In genomic region chr5:108359491-108359890, GRCm38 (mm10) we compare ENCODE assay signal across 33 mouse cellular contexts. TPM values are rescaled to one million over a fixed set of nuclear protein-coding genes. Genes with fewer than 3 reads are reported as not detected.
DNase-seq lines count a peak whose midpoint lies in the region; TF ChIP-seq lines count a peak whose summit lies in the region.
"Had no signal": no experiment of that assay in that cellular context is flagged by ENCODE, and none has a peak within 500 bp of the region (broad histone marks: within the 10 kb centered on the region; RNA-seq: fewer than 3 reads in every experiment).

No protein-coding gene starts in this region.

- peaks cover 5% of the 10 kb centered on the region; the same call in 1 of the 2 replicates for H3K4me1 ChIP-seq in olfactory bulb, adult 2 months (ENCODE audit: control insufficient read depth, insufficient read depth, low read length)
- H3K4me1 ChIP-seq: embryonic facial prominence, embryonic 13.5 days; forebrain, embryonic 13.5 days; heart, embryonic 15.5 days; hindbrain, embryonic 15.5 days; intestine, embryonic 15.5 days; liver, embryonic 13.5 days had no signal

- TF ChIP-seq POLR2A in olfactory bulb, adult 2 months (IDR thresholded peaks at IDR 0.05; ENCODE audit: insufficient read depth, low read depth, low read length): no peak

- DNase-seq in left cerebral cortex, adult 11 months (ENCODE audit: low spot score): peak; percentile 41
- no peak for DNase-seq in left cerebral cortex, postnatal 10 days (ENCODE audit: extremely low spot score in 1 of 2, low spot score in 2 of 2)
- peak; percentile 56 to 63 for DNase-seq in left cerebral cortex, adult 2 months (ENCODE audit: extremely low spot score in 1 of 2, low spot score in 2 of 2)
- DNase-seq in adrenal gland, postnatal 36 days: no peak
- no peak for DNase-seq in gastrocnemius, postnatal 10 days
- DNase-seq in lung, postnatal 36 days: no peak
- DNase-seq: adrenal gland, adult 2 months; B cell, adult 2 months; cerebellum, adult 2 months; cerebellum, postnatal 25 days; embryo, embryonic 11 days; kidney, adult 9 months; kidney, postnatal 14 days; layer of hippocampus, postnatal 36 days; liver, embryonic 13.5 days; lung, adult 2 months; midbrain, embryonic 14.5 days; retina, postnatal 1 day; thymus, postnatal 14 days had no signal

- intact Hi-C loops in left cerebral cortex, postnatal 10 days (cut with DNase I): no loop called here
- intact Hi-C loops in left cerebral cortex, adult 2 months (cut with DNase I): no loop called here

- H3K27ac ChIP-seq in left cerebral cortex, adult 2 months: peak overlapping the region; percentile 78
- peak overlapping the region; percentile 56; the same call in 1 of the 2 replicates for H3K27ac ChIP-seq in olfactory bulb, adult 2 months (ENCODE audit: insufficient read depth, low read depth, low read length)
- H3K27ac ChIP-seq: embryonic facial prominence, embryonic 13.5 days; forebrain, embryonic 13.5 days; heart, embryonic 15.5 days; hindbrain, embryonic 15.5 days; intestine, embryonic 15.5 days; liver, embryonic 13.5 days had no signal

- H3K4me3 ChIP-seq in left cerebral cortex, adult 2 months: no peak overlapping the region
- H3K4me3 ChIP-seq in olfactory bulb, adult 2 months (ENCODE audit: insufficient read depth, low read depth, low read length): no peak overlapping the region
- H3K4me3 ChIP-seq: embryonic facial prominence, embryonic 13.5 days; erythroblast, embryonic 14.5 days; forebrain, embryonic 13.5 days; heart, embryonic 15.5 days; hindbrain, embryonic 15.5 days; intestine, embryonic 15.5 days; liver, embryonic 13.5 days; megakaryocyte, embryonic 14.5 days had no signal

- 50% methylated on average over 9 of the region's 9 CpGs for WGBS in olfactory bulb, adult 2 months

- no peak for TF ChIP-seq CTCF in left cerebral cortex, adult 2 months (IDR thresholded peaks at IDR 0.05)
- no peak for TF ChIP-seq CTCF in olfactory bulb, adult 2 months (IDR thresholded peaks at IDR 0.05; ENCODE audit: insufficient read depth, low read depth, low read length)

RNA-seq across cellular contexts. Expression of gene Gm42517, which starts 8.2 kb away (rescaled TPM):
- total RNA-seq in left cerebral cortex, postnatal 10 days (2021): 10 to 100 TPM; 64.6 to 67.5 TPM
- 10 to 100 TPM; 59.8 to 70.1 TPM for total RNA-seq in left cerebral cortex, adult 2 months (2021)
- not detected in 2 replicates for polyA plus RNA-seq in olfactory bulb, adult 2 months (2012; ENCODE audit: insufficient read depth, insufficient read length, low replicate concordance, missing spikeins)
- total RNA-seq in adrenal gland, postnatal 36 days (2021): 1 to 10 TPM in 1 of 2 experiments, under 1 TPM in 1; 0.89 to 2.0 TPM
- total RNA-seq in gastrocnemius, postnatal 10 days (2021): under 1 TPM; 0.36 to 0.42 TPM
- total RNA-seq: CH12.LX; G1E; hematopoietic stem cell, adult 5-6 weeks had no signal
- polyA plus RNA-seq: G1E; heart, embryonic 15.5 days had no signal

RNA-seq across cellular contexts. Expression of gene Pde6b, which starts 28.7 kb away (rescaled TPM):
- not detected for total RNA-seq in left cerebral cortex, postnatal 10 days (2021)
- under 1 TPM; 0.28 to 0.48 TPM for total RNA-seq in left cerebral cortex, adult 2 months (2021)
- not detected in 2 replicates for polyA plus RNA-seq in olfactory bulb, adult 2 months (2012; ENCODE audit: insufficient read depth, insufficient read length, low replicate concordance, missing spikeins)
- not detected for total RNA-seq in adrenal gland, postnatal 36 days (2021)
- total RNA-seq in gastrocnemius, postnatal 10 days (2021): not detected
- total RNA-seq: adrenal gland, adult 2 months; CH12.LX; gastrocnemius, postnatal 4 days had no signal
- polyA plus RNA-seq: adrenal gland, adult 2 months; erythroblast, embryonic 14.5 days; G1E; limb, embryonic 14.5 days; lung, adult 2 months; spleen, adult 2 months had no signal

RNA-seq across cellular contexts. Expression of gene Pigg, which starts 47.1 kb away (rescaled TPM):
- 1 to 10 TPM; 7.5 to 7.9 TPM for total RNA-seq in left cerebral cortex, postnatal 10 days (2021)
- 10 to 100 TPM; 13.1 to 14.1 TPM for total RNA-seq in left cerebral cortex, adult 2 months (2021)
- not detected in 2 replicates for polyA plus RNA-seq in olfactory bulb, adult 2 months (2012; ENCODE audit: insufficient read depth, insufficient read length, low replicate concordance, missing spikeins)
- total RNA-seq in adrenal gland, postnatal 36 days (2021): 10 to 100 TPM; 12.4 to 14.0 TPM
- 1 to 10 TPM; 3.2 to 4.5 TPM for total RNA-seq in gastrocnemius, postnatal 10 days (2021)

Comparison
In these comparisons a context has a peak if more than half of its experiments do, and no peak if none do; other contexts are left out.
1. DNase-seq: peak in left cerebral cortex, adult 11 months (single experiment) and left cerebral cortex, adult 2 months (2 of 2); none in left cerebral cortex, postnatal 10 days (0 of 2), adrenal gland, postnatal 36 days (0 of 2), gastrocnemius, postnatal 10 days (single experiment) and lung, postnatal 36 days (single experiment).
2. RNA of gene Gm42517, which starts 8.2 kb away (total RNA-seq): 59.8 to 70.1 TPM in left cerebral cortex, adult 2 months and 64.6 to 67.5 TPM in left cerebral cortex, postnatal 10 days; 0.89 to 2.0 TPM in adrenal gland, postnatal 36 days and 0.36 to 0.42 TPM in gastrocnemius, postnatal 10 days; every median in the first group is over 10 times any median in the second.